Mouse (Mus musculus): ENCODE data around the gene Rufy1. TPM values are rescaled to one million over a fixed set of nuclear protein-coding genes. Genes with fewer than 3 reads are reported as not detected.

Gene Rufy1
- polyA plus RNA-seq (2014; fragmentation: Nextera tagmentation; extraction: Ambion mirVana) = 21.6 and 24.8 TPM in 2 replicates

GRCm38 (mm10) chr11:50430277-50431133 is at the start of gene Rufy1:
Gene Rufy1 (minus strand): TSS chr11:50431125.
- peak within 1 kb of the TSS; percentile 80 for H3K4me3 ChIP-seq (ENCODE audit: low read depth, low read length)
- H3K36me3 ChIP-seq (ENCODE audit: control insufficient read depth, insufficient read depth, low read length) = no peaks in the 10 kb centered on the region
- under 1% methylated on average over 90 of the region's 90 CpGs for WGBS
- peak; percentile 92 for ATAC-seq (replicated peaks; ENCODE audit: low FRiP score, low TSS enrichment, low read depth)
- no peaks in the 10 kb centered on the region for H3K9me3 ChIP-seq (ENCODE audit: control insufficient read depth, low read length)
- H3K4me2 ChIP-seq (ENCODE audit: low read length) = peak within 1 kb of the TSS; percentile 62
- no peaks in the 10 kb centered on the region for H3K27me3 ChIP-seq (replicated peaks; ENCODE audit: control insufficient read depth, insufficient read depth, low read length)
- peak; percentile 94 for DNase-seq (ENCODE audit: low spot score)
- H3K9ac ChIP-seq (ENCODE audit: low read length) = peak within 1 kb of the TSS; percentile 83
- H3K4me1 ChIP-seq (replicated peaks; ENCODE audit: control insufficient read depth, insufficient read depth, low read length) = peaks cover 10% of the 10 kb centered on the region; the same call in 1 of the 2 replicates
- peak within 1 kb of the TSS; percentile 90 for H3K27ac ChIP-seq (ENCODE audit: low read depth)

- WGBS = 89% methylated on average over 2 of the region's 2 CpGs
- H3K27ac ChIP-seq (ENCODE audit: low read depth) = no peak overlapping the region
Observed at GRCm38 (mm10) chr11:50478072-50478471, 47.1 kb upstream of the Rufy1 start.

GRCm38 (mm10) chr11:50477486-50478070 is 46.7 kb upstream of the Rufy1 start:
- Histone ChIP-seq H3K4me3 (ENCODE audit: low read depth, low read length) (no peak overlapping the region), H3K4me1 (replicated peaks; ENCODE audit: control insufficient read depth, insufficient read depth, low read length) (peaks cover 6% of the 10 kb centered on the region; the same call in 1 of the 2 replicates), H3K27ac (ENCODE audit: low read depth) (no peak overlapping the region), H3K36me3 (ENCODE audit: control insufficient read depth, insufficient read depth, low read length) (no peaks in the 10 kb centered on the region), H3K27me3 (replicated peaks; ENCODE audit: control insufficient read depth, insufficient read depth, low read length) (no peaks in the 10 kb centered on the region), H3K9me3 (ENCODE audit: control insufficient read depth, low read length) (no peaks in the 10 kb centered on the region), H3K9ac (ENCODE audit: low read length) (no peak overlapping the region), H3K4me2 (ENCODE audit: low read length) (no peak overlapping the region)
- 71% methylated on average over 11 of the region's 11 CpGs for WGBS
- ATAC-seq (replicated peaks; ENCODE audit: low FRiP score, low TSS enrichment, low read depth) (no peak), DNase-seq (ENCODE audit: low spot score) (no peak)

More at GRCm38 (mm10) chr11:50478072-50478471, 47.1 kb upstream of the Rufy1 start:
- ATAC-seq (replicated peaks; ENCODE audit: low FRiP score, low TSS enrichment, low read depth) = no peak
- Histone ChIP-seq H3K9ac (ENCODE audit: low read length) (no peak overlapping the region), H3K36me3 (ENCODE audit: control insufficient read depth, insufficient read depth, low read length) (no peaks in the 10 kb centered on the region), H3K4me3 (ENCODE audit: low read depth, low read length) (no peak overlapping the region), H3K9me3 (ENCODE audit: control insufficient read depth, low read length) (no peaks in the 10 kb centered on the region), H3K4me1 (replicated peaks; ENCODE audit: control insufficient read depth, insufficient read depth, low read length) (peaks cover 6% of the 10 kb centered on the region; the same call in 1 of the 2 replicates), H3K4me2 (ENCODE audit: low read length) (no peak overlapping the region), H3K27me3 (replicated peaks; ENCODE audit: control insufficient read depth, insufficient read depth, low read length) (no peaks in the 10 kb centered on the region)
- no peak for DNase-seq (ENCODE audit: low spot score)

- H3K27ac ChIP-seq (ENCODE audit: low read depth) = no peak overlapping the region
- 18% methylated on average over 6 of the region's 6 CpGs for WGBS
- H3K9me3 ChIP-seq (ENCODE audit: control insufficient read depth, low read length) = no peaks in the 10 kb centered on the region
- H3K4me3 ChIP-seq (ENCODE audit: low read depth, low read length) = no peak overlapping the region
- H3K27me3 ChIP-seq (replicated peaks; ENCODE audit: control insufficient read depth, insufficient read depth, low read length) = no peaks in the 10 kb centered on the region
- H3K36me3 ChIP-seq (ENCODE audit: control insufficient read depth, insufficient read depth, low read length) = no peaks in the 10 kb centered on the region
- H3K4me2 ChIP-seq (ENCODE audit: low read length) = no peak overlapping the region
- no peak overlapping the region for H3K9ac ChIP-seq (ENCODE audit: low read length)
- DNase-seq (ENCODE audit: low spot score) (no peak), ATAC-seq (replicated peaks; ENCODE audit: low FRiP score, low TSS enrichment, low read depth) (no peak)
- peaks cover 6% of the 10 kb centered on the region; the same call in 1 of the 2 replicates for H3K4me1 ChIP-seq (replicated peaks; ENCODE audit: control insufficient read depth, insufficient read depth, low read length)
Observed at GRCm38 (mm10) chr11:50476971-50477370, 46.0 kb upstream of the Rufy1 start.

- Histone ChIP-seq H3K36me3 (ENCODE audit: control insufficient read depth, insufficient read depth, low read length) (no peaks in the 10 kb centered on the region), H3K27ac (ENCODE audit: low read depth) (no peak overlapping the region), H3K9ac (ENCODE audit: low read length) (no peak overlapping the region), H3K9me3 (ENCODE audit: control insufficient read depth, low read length) (no peaks in the 10 kb centered on the region), H3K27me3 (replicated peaks; ENCODE audit: control insufficient read depth, insufficient read depth, low read length) (no peaks in the 10 kb centered on the region), H3K4me2 (ENCODE audit: low read length) (no peak overlapping the region), H3K4me3 (ENCODE audit: low read depth, low read length) (no peak overlapping the region), H3K4me1 (replicated peaks; ENCODE audit: control insufficient read depth, insufficient read depth, low read length) (peaks cover 6% of the 10 kb centered on the region; the same call in 1 of the 2 replicates)
- no peak for ATAC-seq (replicated peaks; ENCODE audit: low FRiP score, low TSS enrichment, low read depth)
- no peak for DNase-seq (ENCODE audit: low spot score)
- 60% methylated on average over 1 of the region's 1 CpGs for WGBS
Observed at GRCm38 (mm10) chr11:50473933-50474332, 43.0 kb upstream of the Rufy1 start.

GRCm38 (mm10) chr11:50472161-50472939 is 41.4 kb upstream of the Rufy1 start:
- Histone ChIP-seq H3K9ac (ENCODE audit: low read length) (no peak overlapping the region), H3K4me2 (ENCODE audit: low read length) (no peak overlapping the region), H3K4me1 (replicated peaks; ENCODE audit: control insufficient read depth, insufficient read depth, low read length) (peaks cover 6% of the 10 kb centered on the region; the same call in 1 of the 2 replicates), H3K36me3 (ENCODE audit: control insufficient read depth, insufficient read depth, low read length) (no peaks in the 10 kb centered on the region), H3K27ac (ENCODE audit: low read depth) (no peak overlapping the region), H3K4me3 (ENCODE audit: low read depth, low read length) (no peak overlapping the region), H3K9me3 (ENCODE audit: control insufficient read depth, low read length) (no peaks in the 10 kb centered on the region), H3K27me3 (replicated peaks; ENCODE audit: control insufficient read depth, insufficient read depth, low read length) (no peaks in the 10 kb centered on the region)
- ATAC-seq (replicated peaks; ENCODE audit: low FRiP score, low TSS enrichment, low read depth) (no peak), DNase-seq (ENCODE audit: low spot score) (no peak)
- WGBS = 90% methylated on average over 11 of the region's 11 CpGs

DNA sequence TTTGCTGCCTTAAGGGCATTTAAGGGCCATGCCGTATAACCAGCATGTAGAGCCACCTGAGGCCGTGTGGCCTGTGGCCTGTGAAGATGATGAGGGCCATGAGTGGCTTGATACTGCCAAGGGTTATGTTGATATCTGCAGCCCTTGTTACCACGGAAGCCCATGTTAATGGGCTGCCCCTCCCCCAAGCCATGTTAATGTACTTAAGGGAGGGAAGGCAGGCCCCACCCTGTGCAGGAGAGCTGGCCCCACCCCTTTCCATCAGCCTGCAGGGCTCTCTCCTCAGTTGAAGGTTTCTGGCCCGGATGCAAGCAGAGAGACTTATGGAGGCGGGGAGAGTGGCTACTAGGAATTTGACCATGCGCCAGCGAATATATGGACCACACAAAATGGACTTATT is 30.6 kb upstream of the Rufy1 start:
- no peak overlapping the region for H3K27ac ChIP-seq (ENCODE audit: low read depth)
- peaks cover 8% of the 10 kb centered on the region; the same call in 1 of the 2 replicates for H3K4me1 ChIP-seq (replicated peaks; ENCODE audit: control insufficient read depth, insufficient read depth, low read length)
- no peak overlapping the region for H3K4me2 ChIP-seq (ENCODE audit: low read length)
- no peak overlapping the region for H3K9ac ChIP-seq (ENCODE audit: low read length)
- H3K27me3 ChIP-seq (replicated peaks; ENCODE audit: control insufficient read depth, insufficient read depth, low read length) = 0 out of 2 replicates have a peak, but pooled peaks cover 1% of the 10 kb centered on the region
- no peak overlapping the region for H3K4me3 ChIP-seq (ENCODE audit: low read depth, low read length)
- ATAC-seq (replicated peaks; ENCODE audit: low FRiP score, low TSS enrichment, low read depth) = no peak
- H3K9me3 ChIP-seq (ENCODE audit: control insufficient read depth, low read length) = no peaks in the 10 kb centered on the region
- DNase-seq (ENCODE audit: low spot score) = no peak
- H3K36me3 ChIP-seq (ENCODE audit: control insufficient read depth, insufficient read depth, low read length) = no peaks in the 10 kb centered on the region
- 73% methylated on average over 7 of the region's 7 CpGs for WGBS

DNA sequence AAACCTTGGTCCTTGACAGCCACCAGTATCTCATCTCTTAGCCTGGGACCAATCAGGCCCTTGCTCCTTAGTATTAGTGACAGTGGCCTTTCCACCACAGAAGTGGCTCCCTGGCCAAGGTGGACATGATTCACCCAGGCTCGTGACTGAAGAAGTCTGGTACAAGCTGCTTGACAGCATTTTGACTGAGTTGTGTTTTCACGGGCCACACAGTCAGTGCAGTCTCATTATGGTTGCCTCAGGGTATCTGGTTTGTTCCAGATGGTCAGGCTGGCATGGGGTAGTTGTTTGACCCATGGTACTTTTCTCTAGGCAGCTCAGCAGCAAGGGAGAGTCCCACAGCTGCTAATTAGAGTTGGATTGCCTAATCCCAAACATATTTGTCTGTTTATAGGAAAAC is 28.3 kb upstream of the Rufy1 start:
- Histone ChIP-seq H3K4me2 (ENCODE audit: low read length) (no peak overlapping the region), H3K27ac (ENCODE audit: low read depth) (no peak overlapping the region), H3K4me1 (replicated peaks; ENCODE audit: control insufficient read depth, insufficient read depth, low read length) (peaks cover 8% of the 10 kb centered on the region; the same call in 1 of the 2 replicates), H3K9ac (ENCODE audit: low read length) (no peak overlapping the region), H3K27me3 (replicated peaks; ENCODE audit: control insufficient read depth, insufficient read depth, low read length) (0 out of 2 replicates have a peak, but pooled peaks cover 3% of the 10 kb centered on the region), H3K36me3 (ENCODE audit: control insufficient read depth, insufficient read depth, low read length) (no peaks in the 10 kb centered on the region), H3K4me3 (ENCODE audit: low read depth, low read length) (no peak overlapping the region), H3K9me3 (ENCODE audit: control insufficient read depth, low read length) (no peaks in the 10 kb centered on the region)
- no peak for ATAC-seq (replicated peaks; ENCODE audit: low FRiP score, low TSS enrichment, low read depth)
- DNase-seq (ENCODE audit: low spot score) = no peak
- 81% methylated on average over 2 of the region's 2 CpGs for WGBS
